Comparison of ENCODE assay signal across 11 mouse cellular contexts in genomic region chr9:76323756-76324155, GRCm38 (mm10). TPM values are rescaled to one million over a fixed set of nuclear protein-coding genes. Genes with fewer than 3 reads are reported as not detected.
DNase-seq lines count a peak whose midpoint lies in the region; ATAC-seq and TF ChIP-seq lines count a peak whose summit lies in the region.
"Had no signal": no experiment of that assay in that cellular context is flagged by ENCODE, and none has a peak within 500 bp of the region (broad histone marks: within the 10 kb centered on the region; RNA-seq: fewer than 3 reads in every experiment).

Hcrtr2 (minus strand) TSS chr9:76323856.

- ATAC-seq in heart, embryonic 11.5 days (replicated peaks; ENCODE audit: insufficient number of reproducible peaks, low FRiP score, low TSS enrichment): no peak
- peak; percentile 29; the same call in 1 of the 2 replicates for ATAC-seq in hindbrain, embryonic 11.5 days (ENCODE audit: low FRiP score)
- no peak for ATAC-seq in liver, embryonic 16.5 days (ENCODE audit: low read depth)

- H3K9ac ChIP-seq in heart, embryonic 11.5 days (ENCODE audit: low read depth, low read length): peak within 1 kb of the TSS; percentile 46; the same call in 1 of the 2 replicates
- H3K9ac ChIP-seq in ES-Bruce4 (ENCODE audit: low read depth, poor library complexity, severe bottlenecking): no peak within 1 kb of the TSS
- no peak within 1 kb of the TSS; the same call in 1 of the 2 replicates for H3K9ac ChIP-seq in hindbrain, embryonic 11.5 days (ENCODE audit: low read depth, low read length)
- H3K9ac ChIP-seq in liver, embryonic 16.5 days (ENCODE audit: low read depth, low read length): no peak within 1 kb of the TSS

- TF ChIP-seq POLR2A in ES-Bruce4 (IDR thresholded peaks at IDR 0.05; ENCODE audit: insufficient read depth, low read length): no peak

- no peak for TF ChIP-seq CTCF in ES-Bruce4 (IDR thresholded peaks at IDR 0.05; ENCODE audit: low read depth, low read length)

- peak within 1 kb of the TSS; percentile 94 for H3K4me2 ChIP-seq in heart, embryonic 11.5 days
- peak within 1 kb of the TSS; percentile 58 for H3K4me2 ChIP-seq in hindbrain, embryonic 11.5 days (replicated peaks; ENCODE audit: low read depth, low read length)
- H3K4me2 ChIP-seq in liver, embryonic 16.5 days (ENCODE audit: low read depth, low read length): peak within 1 kb of the TSS; percentile 30; the same call in 1 of the 2 replicates

- no peak within 1 kb of the TSS for H3K27ac ChIP-seq in heart, embryonic 11.5 days (ENCODE audit: low read depth, low read length)
- H3K27ac ChIP-seq in ES-Bruce4 (ENCODE audit: insufficient read depth, low read length): no peak within 1 kb of the TSS
- no peak within 1 kb of the TSS for H3K27ac ChIP-seq in hindbrain, embryonic 11.5 days (ENCODE audit: low read depth, low read length)
- H3K27ac ChIP-seq in liver, embryonic 16.5 days (ENCODE audit: low read length): no peak within 1 kb of the TSS
- H3K27ac ChIP-seq: macrophage had no signal

- WGBS in heart, embryonic 11.5 days (ENCODE audit: insufficient replicate concordance): 72% methylated on average over 6 of the region's 6 CpGs
- WGBS in hindbrain, embryonic 11.5 days: 74% methylated on average over 6 of the region's 6 CpGs
- 62% methylated on average over 6 of the region's 6 CpGs for WGBS in liver, embryonic 16.5 days (ENCODE audit: insufficient replicate concordance)

- peak within 1 kb of the TSS; percentile 56 for H3K4me3 ChIP-seq in heart, embryonic 11.5 days (ENCODE audit: low read depth, low read length)
- peak within 1 kb of the TSS; percentile 49 for H3K4me3 ChIP-seq in ES-Bruce4 (ENCODE audit: low read depth, low read length)
- H3K4me3 ChIP-seq in hindbrain, embryonic 11.5 days (ENCODE audit: low read depth, low read length): peak within 1 kb of the TSS; percentile 35
- H3K4me3 ChIP-seq in liver, embryonic 16.5 days (ENCODE audit: low read depth, low read length): 0 out of 2 replicates have a peak within 1 kb of the TSS, but pooled peaks have one; percentile 6

- intact Hi-C loops in heart, postnatal 10 days (cut with DNase I): no loop called here

- DNase-seq in heart, postnatal 10 days: no peak
- no peak for DNase-seq in hindbrain, embryonic 11.5 days (ENCODE audit: low spot score)
- no peak for DNase-seq in adrenal gland, adult 18-20 months (ENCODE audit: low spot score in 2 of 2)
- no peak for DNase-seq in layer of hippocampus, adult 8-10 months (ENCODE audit: low spot score in 2 of 2)
- DNase-seq in thymus, adult 18-20 months: no peak
- DNase-seq: cerebellum, adult 9-10 months had no signal

- peaks cover 27% of the 10 kb centered on the region; the same call in 1 of the 2 replicates for H3K27me3 ChIP-seq in heart, embryonic 11.5 days (ENCODE audit: control insufficient read depth, insufficient read depth, low read length)
- H3K27me3 ChIP-seq in ES-Bruce4 (ENCODE audit: control insufficient read depth, insufficient read depth, low read length, poor library complexity, severe bottlenecking): no peaks in the 10 kb centered on the region
- no peaks in the 10 kb centered on the region; the same call in 1 of the 2 replicates for H3K27me3 ChIP-seq in hindbrain, embryonic 11.5 days (ENCODE audit: control insufficient read depth, insufficient read depth, low read length)
- peaks cover 23% of the 10 kb centered on the region for H3K27me3 ChIP-seq in liver, embryonic 16.5 days (ENCODE audit: control insufficient read depth, insufficient read depth, low read depth, low read length)

- H3K36me3 ChIP-seq in heart, embryonic 11.5 days (ENCODE audit: control insufficient read depth, insufficient read depth, low read length): no peaks in the 10 kb centered on the region
- H3K36me3 ChIP-seq in ES-Bruce4 (ENCODE audit: control insufficient read depth, insufficient read depth, low read length, poor library complexity, severe bottlenecking): no peaks in the 10 kb centered on the region
- H3K36me3 ChIP-seq in hindbrain, embryonic 11.5 days (ENCODE audit: control insufficient read depth, insufficient read depth, low read length): no peaks in the 10 kb centered on the region
- H3K36me3 ChIP-seq in liver, embryonic 16.5 days (ENCODE audit: control insufficient read depth, insufficient read depth): no peaks in the 10 kb centered on the region

- H3K4me1 ChIP-seq in heart, embryonic 11.5 days (ENCODE audit: control insufficient read depth, insufficient read depth, low read length): peaks cover 2% of the 10 kb centered on the region; the same call in 1 of the 2 replicates
- H3K4me1 ChIP-seq in ES-Bruce4 (ENCODE audit: control insufficient read depth, insufficient read depth, low read length): no peaks in the 10 kb centered on the region
- H3K4me1 ChIP-seq in hindbrain, embryonic 11.5 days (replicated peaks; ENCODE audit: control insufficient read depth, insufficient read depth, low read length): 0 out of 2 replicates have a peak, but pooled peaks cover 3% of the 10 kb centered on the region
- H3K4me1 ChIP-seq in liver, embryonic 16.5 days (ENCODE audit: control insufficient read depth, low read depth, low read length): no peaks in the 10 kb centered on the region

- TF ChIP-seq EP300 in ES-Bruce4 (IDR thresholded peaks at IDR 0.05; ENCODE audit: insufficient read depth, low read depth, low read length): no peak

- H3K9me3 ChIP-seq in heart, embryonic 11.5 days (replicated peaks; ENCODE audit: control insufficient read depth, low read length): no peaks in the 10 kb centered on the region
- H3K9me3 ChIP-seq in ES-Bruce4 (replicated peaks; ENCODE audit: control insufficient read depth, insufficient read depth, low read length, poor library complexity, severe bottlenecking): no peaks in the 10 kb centered on the region
- H3K9me3 ChIP-seq in hindbrain, embryonic 11.5 days (ENCODE audit: control insufficient read depth, low read length): no peaks in the 10 kb centered on the region
- no peaks in the 10 kb centered on the region for H3K9me3 ChIP-seq in liver, embryonic 16.5 days (replicated peaks; ENCODE audit: control insufficient read depth, low read length)

RNA-seq across cellular contexts. Expression of gene Hcrtr2, which starts in this region (rescaled TPM):
- polyA plus RNA-seq in heart, embryonic 11.5 days (2014; fragmentation: Nextera tagmentation; extraction: Ambion mirVana): 0.40 and 0.55 TPM in 2 replicates
- not detected for total RNA-seq in heart, postnatal 10 days (2021)
- not detected in 2 replicates for polyA plus RNA-seq in ES-Bruce4 (2011; ENCODE audit: insufficient read depth, insufficient read length, low read depth, missing spikeins)
- 0.68 and 1.6 TPM in 2 replicates for polyA plus RNA-seq in hindbrain, embryonic 11.5 days (2014; fragmentation: Nextera tagmentation; extraction: Ambion mirVana)
- polyA plus RNA-seq in liver, embryonic 16.5 days (2015; fragmentation: Nextera tagmentation; extraction: Ambion mirVana): 0.04 TPM in 1 of 2 replicates, not detected in the other
- total RNA-seq in adrenal gland, adult 18-20 months (2021): under 1 TPM in 1 of 2 experiments, not detected in 1; 0.10 TPM
- total RNA-seq in layer of hippocampus, adult 8-10 months (2022): 1 to 10 TPM; 2.6 to 4.4 (median 3.3) TPM
- total RNA-seq: heart, postnatal 25 days had no signal
- polyA plus RNA-seq: macrophage had no signal

Comparison
In these comparisons a context has a peak if more than half of its experiments do, and no peak if none do; other contexts are left out.
1. H3K4me2 ChIP-seq: peak in every context shown above with its lines; median percentile 94 in heart, embryonic 11.5 days; 58 in hindbrain, embryonic 11.5 days; 30 in liver, embryonic 16.5 days.
2. H3K4me3 ChIP-seq: peak in every context shown above with its lines; median percentile 56 in heart, embryonic 11.5 days; 49 in ES-Bruce4; 35 in hindbrain, embryonic 11.5 days; 6 in liver, embryonic 16.5 days.